9 mouse cellular contexts compared by ENCODE assay signal in the genomic region with DNA sequence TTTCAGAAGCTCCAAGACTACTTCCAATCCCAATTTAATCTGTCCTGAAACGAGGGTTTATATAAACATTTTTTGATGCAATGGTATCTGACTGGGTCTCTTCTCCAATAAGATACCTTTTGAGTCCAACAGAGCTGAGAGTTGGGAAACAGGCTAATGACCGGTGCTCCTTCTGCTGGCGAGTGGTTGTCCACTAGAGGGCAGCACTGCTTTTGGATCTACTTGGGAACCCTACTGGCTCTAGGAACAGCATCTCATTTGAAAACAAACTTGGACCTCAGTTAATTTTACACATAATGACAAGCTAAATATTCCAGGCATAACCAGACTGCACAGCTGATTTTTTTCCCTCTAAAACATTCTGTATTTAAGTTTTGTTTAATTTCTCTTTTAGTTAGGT.
DNase-seq lines count a peak whose midpoint lies in the region; ATAC-seq and TF ChIP-seq lines count a peak whose summit lies in the region.
"Had no signal": no experiment of that assay in that cellular context is flagged by ENCODE, and none has a peak within 500 bp of the region (broad histone marks: within the 10 kb centered on the region; RNA-seq: fewer than 3 reads in every experiment).

No protein-coding gene starts in this region.

- no peaks in the 10 kb centered on the region for H3K27me3 ChIP-seq in E14TG2a.4 (ENCODE audit: insufficient read depth, low read length)
- peaks cover 34% of the 10 kb centered on the region for H3K27me3 ChIP-seq in embryonic facial prominence, embryonic 10.5 days (replicated peaks; ENCODE audit: low read depth, poor library complexity, severe bottlenecking)
- no peaks in the 10 kb centered on the region for H3K27me3 ChIP-seq in kidney, embryonic 16.5 days (ENCODE audit: insufficient read depth, low read length)
- no peaks in the 10 kb centered on the region for H3K27me3 ChIP-seq in liver, embryonic 14.5 days (ENCODE audit: control insufficient read depth, insufficient read depth, low read length)

- H3K9me3 ChIP-seq in E14TG2a.4 (ENCODE audit: low read length), result no peaks in the 10 kb centered on the region
- H3K9me3 ChIP-seq in embryonic facial prominence, embryonic 10.5 days, result no peaks in the 10 kb centered on the region
- H3K9me3 ChIP-seq in kidney, embryonic 16.5 days (ENCODE audit: low read length), result no peaks in the 10 kb centered on the region
- no peaks in the 10 kb centered on the region for H3K9me3 ChIP-seq in liver, embryonic 14.5 days (ENCODE audit: control insufficient read depth, low read length)
- H3K9me3 ChIP-seq: limb, embryonic 12.5 days had no signal

- ATAC-seq in granulocyte monocyte progenitor cell, adult 5-6 weeks (replicated peaks; ENCODE audit: poor library complexity, severe bottlenecking), result peak; percentile 78
- peak; percentile 49; the same call in 1 of the 2 replicates for ATAC-seq in kidney, embryonic 16.5 days (ENCODE audit: low FRiP score, low TSS enrichment)
- no peak for ATAC-seq in liver, embryonic 14.5 days (ENCODE audit: insufficient read depth)

- H3K36me3 ChIP-seq in E14TG2a.4 (ENCODE audit: insufficient read depth, low read length), result no peaks in the 10 kb centered on the region
- no peaks in the 10 kb centered on the region for H3K36me3 ChIP-seq in embryonic facial prominence, embryonic 10.5 days (replicated peaks)
- no peaks in the 10 kb centered on the region for H3K36me3 ChIP-seq in kidney, embryonic 16.5 days (ENCODE audit: insufficient read depth, low read length)
- no peaks in the 10 kb centered on the region for H3K36me3 ChIP-seq in liver, embryonic 14.5 days (replicated peaks; ENCODE audit: control insufficient read depth, insufficient read depth, low read depth)
- H3K36me3 ChIP-seq: limb, embryonic 12.5 days had no signal

- no peak for TF ChIP-seq EP300 in liver, embryonic 14.5 days (IDR thresholded peaks at IDR 0.05; ENCODE audit: low read depth)

- no peak overlapping the region for H3K4me2 ChIP-seq in kidney, embryonic 16.5 days (replicated peaks; ENCODE audit: low read depth, low read length)
- no peak overlapping the region for H3K4me2 ChIP-seq in liver, embryonic 14.5 days (ENCODE audit: low read depth)
- H3K4me2 ChIP-seq: limb, embryonic 12.5 days had no signal

- peak; percentile 80 for TF ChIP-seq CTCF in E14TG2a.4 (conservative IDR thresholded peaks at IDR 0.05; ENCODE audit: low read length)
- TF ChIP-seq CTCF in liver, embryonic 14.5 days (IDR thresholded peaks at IDR 0.05; ENCODE audit: low read depth), result peak; percentile 88

- no peak overlapping the region for H3K4me3 ChIP-seq in E14TG2a.4 (replicated peaks; ENCODE audit: low read length)
- H3K4me3 ChIP-seq in embryonic facial prominence, embryonic 10.5 days, result no peak overlapping the region
- H3K4me3 ChIP-seq in kidney, embryonic 16.5 days (ENCODE audit: low read length), result no peak overlapping the region
- no peak overlapping the region for H3K4me3 ChIP-seq in liver, embryonic 14.5 days (ENCODE audit: insufficient read depth in 1 of 2, low read depth in 2 of 2, low read length in 2 of 2)
- H3K4me3 ChIP-seq: limb, embryonic 12.5 days had no signal

- 4% methylated on average over 3 of the region's 3 CpGs for WGBS in embryonic facial prominence, embryonic 10.5 days
- WGBS in kidney, embryonic 16.5 days, result 1% methylated on average over 3 of the region's 3 CpGs
- 3% methylated on average over 3 of the region's 3 CpGs for WGBS in liver, embryonic 14.5 days (ENCODE audit: insufficient replicate concordance)

- DNase-seq in adrenal gland, postnatal 25 days, result peak; percentile 77
- DNase-seq in embryonic facial prominence, embryonic 10.5 days (ENCODE audit: low spot score), result peak; percentile 80
- DNase-seq in liver, embryonic 14.5 days (ENCODE audit: low read depth in 3 of 3, low spot score in 3 of 3), result peak; percentile 34 to 47 (median 40)
- DNase-seq in ovary, postnatal 14 days (ENCODE audit: low spot score), result peak; percentile 81
- peak; percentile 54 for DNase-seq in thymus, postnatal 25 days

- H3K4me1 ChIP-seq in E14TG2a.4 (replicated peaks; ENCODE audit: low read depth, low read length), result peaks cover 5% of the 10 kb centered on the region; the same call in 1 of the 2 replicates
- peaks cover 28% of the 10 kb centered on the region for H3K4me1 ChIP-seq in embryonic facial prominence, embryonic 10.5 days
- H3K4me1 ChIP-seq in kidney, embryonic 16.5 days (ENCODE audit: insufficient read depth, low read length), result peaks cover 8% of the 10 kb centered on the region; the same call in 1 of the 2 replicates
- H3K4me1 ChIP-seq in liver, embryonic 14.5 days (replicated peaks; ENCODE audit: control insufficient read depth in 2 of 2, insufficient read depth in 2 of 2, low read length in 1 of 2), result 0 out of 4 replicates have a peak, but pooled peaks cover 0 to 3% of the 10 kb centered on the region in 2 experiments

- no peak overlapping the region for H3K9ac ChIP-seq in kidney, embryonic 16.5 days (replicated peaks; ENCODE audit: low read length)
- no peak overlapping the region for H3K9ac ChIP-seq in liver, embryonic 14.5 days (replicated peaks)
- H3K9ac ChIP-seq: limb, embryonic 12.5 days had no signal

- no peak overlapping the region for H3K27ac ChIP-seq in embryonic facial prominence, embryonic 10.5 days (replicated peaks)
- H3K27ac ChIP-seq in kidney, embryonic 16.5 days (ENCODE audit: low read length), result no peak overlapping the region
- no peak overlapping the region for H3K27ac ChIP-seq in liver, embryonic 14.5 days
- H3K27ac ChIP-seq: limb, embryonic 12.5 days had no signal
